Mouse (Mus musculus): ENCODE measurements around the gene Cap2. TPM values are rescaled to one million over a fixed set of nuclear protein-coding genes. Genes with fewer than 3 reads are reported as not detected.

Gene Cap2
- polyA plus RNA-seq, 1 experiment from 2014 or later = 18.3 TPM

DNA sequence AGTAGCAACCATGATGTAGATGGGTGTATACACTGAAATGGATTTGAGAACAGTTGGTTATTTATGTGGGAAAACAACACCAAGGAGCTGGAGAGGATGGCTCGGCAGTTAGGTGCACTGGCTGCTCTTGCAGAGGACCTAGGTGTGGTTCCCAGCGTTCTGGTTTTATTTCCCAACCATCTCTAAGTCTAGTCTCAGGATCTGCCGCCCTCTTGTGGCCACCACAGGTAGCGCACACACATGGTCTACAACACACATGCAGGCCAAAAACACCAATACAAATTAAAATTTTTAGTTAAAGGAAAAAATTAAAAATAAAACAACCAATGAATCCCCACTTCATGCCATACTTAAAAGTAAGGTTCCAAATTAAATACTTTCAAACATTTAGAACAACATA lies 140.7 kb downstream of the Cap2 start:
- Histone ChIP-seq H3K27me3 (ENCODE audit: control insufficient read depth, insufficient read depth, low read length) (no peaks in the 10 kb centered on the region), H3K4me1 (ENCODE audit: control insufficient read depth, insufficient read depth, low read length) (no peaks in the 10 kb centered on the region), H3K9me3 (replicated peaks; ENCODE audit: control insufficient read depth, low read length) (peaks cover 7% of the 10 kb centered on the region), H3K27ac (ENCODE audit: low read length) (no peak overlapping the region), H3K9ac (ENCODE audit: low read length) (no peak overlapping the region), H3K4me3 (replicated peaks; ENCODE audit: low read length) (no peak overlapping the region), H3K36me3 (ENCODE audit: control insufficient read depth, insufficient read depth, low read length) (peaks cover 3% of the 10 kb centered on the region; the same call in 1 of the 2 replicates), H3K4me2 (ENCODE audit: low read depth, low read length) (no peak overlapping the region)
- WGBS = 81% methylated on average over 4 of the region's 4 CpGs
- ATAC-seq (ENCODE audit: insufficient read depth, low FRiP score) = no peak

DNA sequence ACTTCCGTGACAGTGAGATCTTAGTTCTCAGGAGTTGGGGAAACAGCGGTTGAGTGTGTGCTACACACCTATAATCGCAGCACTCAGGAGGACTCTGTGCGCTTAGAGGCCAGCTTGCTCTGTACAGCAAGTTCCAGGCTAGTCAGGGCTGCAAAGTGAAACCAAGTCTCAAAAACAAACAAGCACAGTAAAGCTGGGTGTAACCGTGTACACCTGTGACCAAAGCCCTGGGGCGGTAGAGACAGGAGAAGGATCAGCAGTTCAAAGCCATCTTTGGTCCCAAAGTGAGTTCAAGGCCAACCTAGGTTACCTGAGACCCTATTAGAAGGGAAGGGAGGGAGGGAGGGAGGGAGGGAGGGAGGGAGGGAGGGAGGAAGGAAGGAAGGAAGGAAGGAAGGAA lies 142.5 kb downstream of the Cap2 start:
- 76% methylated on average over 6 of the region's 6 CpGs for WGBS
- Histone ChIP-seq H3K36me3 (ENCODE audit: control insufficient read depth, insufficient read depth, low read length) (peaks cover 3% of the 10 kb centered on the region; the same call in 1 of the 2 replicates), H3K4me1 (ENCODE audit: control insufficient read depth, insufficient read depth, low read length) (no peaks in the 10 kb centered on the region), H3K27me3 (ENCODE audit: control insufficient read depth, insufficient read depth, low read length) (no peaks in the 10 kb centered on the region), H3K4me2 (ENCODE audit: low read depth, low read length) (no peak overlapping the region), H3K9me3 (replicated peaks; ENCODE audit: control insufficient read depth, low read length) (peaks cover 7% of the 10 kb centered on the region), H3K4me3 (replicated peaks; ENCODE audit: low read length) (no peak overlapping the region), H3K27ac (ENCODE audit: low read length) (no peak overlapping the region), H3K9ac (ENCODE audit: low read length) (no peak overlapping the region)
- no peak for ATAC-seq (ENCODE audit: insufficient read depth, low FRiP score)

DNA sequence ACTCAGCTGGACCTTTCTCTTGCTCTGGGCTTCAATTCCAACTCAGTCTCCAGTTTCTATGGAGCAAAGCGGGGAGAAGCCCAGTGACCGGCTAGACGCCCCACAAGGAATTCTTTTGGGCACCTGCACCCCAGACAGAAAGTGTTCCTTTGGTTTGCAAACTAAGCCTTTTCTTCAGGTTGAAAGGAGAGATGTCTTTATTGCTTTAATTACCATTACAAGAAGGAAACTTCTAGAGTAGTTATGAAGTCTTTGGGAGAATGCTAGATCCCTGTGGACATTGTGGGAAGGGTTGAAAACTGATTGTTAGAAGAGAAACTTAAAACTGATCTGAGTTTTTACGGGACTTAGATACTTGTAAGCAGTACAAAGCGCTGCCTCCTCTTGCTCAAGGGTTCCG lies 143.8 kb downstream of the Cap2 start:
- no peak overlapping the region for H3K4me3 ChIP-seq (replicated peaks; ENCODE audit: low read length)
- WGBS = 78% methylated on average over 6 of the region's 6 CpGs
- no peak overlapping the region for H3K9ac ChIP-seq (ENCODE audit: low read length)
- ATAC-seq (ENCODE audit: insufficient read depth, low FRiP score) = no peak
- peaks cover 3% of the 10 kb centered on the region; the same call in 1 of the 2 replicates for H3K36me3 ChIP-seq (ENCODE audit: control insufficient read depth, insufficient read depth, low read length)
- peaks cover 7% of the 10 kb centered on the region for H3K9me3 ChIP-seq (replicated peaks; ENCODE audit: control insufficient read depth, low read length)
- H3K27me3 ChIP-seq (ENCODE audit: control insufficient read depth, insufficient read depth, low read length) = no peaks in the 10 kb centered on the region
- no peak overlapping the region for H3K4me2 ChIP-seq (ENCODE audit: low read depth, low read length)
- no peaks in the 10 kb centered on the region for H3K4me1 ChIP-seq (ENCODE audit: control insufficient read depth, insufficient read depth, low read length)
- H3K27ac ChIP-seq (ENCODE audit: low read length) = no peak overlapping the region

DNA sequence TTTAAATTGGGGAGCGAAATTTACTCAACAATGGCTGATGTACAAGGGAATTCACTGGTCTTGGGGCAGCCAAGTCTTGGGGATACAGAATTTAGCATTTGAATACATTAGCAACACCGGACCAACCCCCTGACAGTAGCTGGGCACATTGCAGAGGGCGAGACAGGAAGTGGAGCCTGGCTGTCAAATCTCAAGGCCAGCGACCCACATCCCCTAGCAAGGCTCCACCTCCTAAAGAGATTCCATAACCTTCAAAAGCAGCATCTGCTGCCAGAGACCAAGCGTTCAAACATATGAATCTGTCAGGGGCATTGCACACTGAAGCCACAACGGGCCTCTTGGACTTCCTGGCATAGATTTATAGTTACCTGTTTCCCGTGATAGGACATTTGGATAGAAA lies 150.2 kb downstream of the Cap2 start:
- Histone ChIP-seq H3K4me3 (replicated peaks; ENCODE audit: low read length) (no peak overlapping the region), H3K27ac (ENCODE audit: low read length) (no peak overlapping the region), H3K27me3 (ENCODE audit: control insufficient read depth, insufficient read depth, low read length) (no peaks in the 10 kb centered on the region), H3K9ac (ENCODE audit: low read length) (no peak overlapping the region), H3K4me2 (ENCODE audit: low read depth, low read length) (no peak overlapping the region), H3K9me3 (replicated peaks; ENCODE audit: control insufficient read depth, low read length) (no peaks in the 10 kb centered on the region), H3K36me3 (ENCODE audit: control insufficient read depth, insufficient read depth, low read length) (no peaks in the 10 kb centered on the region), H3K4me1 (ENCODE audit: control insufficient read depth, insufficient read depth, low read length) (peaks cover 2% of the 10 kb centered on the region; the same call in 1 of the 2 replicates)
- ATAC-seq (ENCODE audit: insufficient read depth, low FRiP score) = no peak
- WGBS = 84% methylated on average over 7 of the region's 7 CpGs

DNA sequence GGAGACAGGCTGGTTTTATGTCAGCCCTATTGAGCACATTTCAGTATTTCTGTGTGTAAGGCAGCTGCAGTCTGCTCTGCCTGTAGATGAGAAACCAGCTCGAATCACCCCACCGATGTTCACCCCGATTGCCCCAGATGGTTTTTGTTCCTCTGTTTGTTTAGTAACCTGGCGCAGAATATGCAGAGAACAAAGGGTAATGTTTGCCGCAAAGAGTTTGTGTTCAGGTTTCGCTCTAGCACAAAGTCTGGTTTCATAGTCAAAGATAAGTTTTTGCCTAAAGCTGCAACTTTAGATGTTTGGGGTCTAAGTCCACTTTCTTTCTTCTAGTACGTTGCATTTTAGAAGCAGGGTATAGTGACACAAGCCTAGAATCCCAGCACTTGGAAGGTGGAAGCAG lies 151.0 kb downstream of the Cap2 start:
- H3K9me3 ChIP-seq (replicated peaks; ENCODE audit: control insufficient read depth, low read length) = no peaks in the 10 kb centered on the region
- H3K4me3 ChIP-seq (replicated peaks; ENCODE audit: low read length) = no peak overlapping the region
- H3K4me1 ChIP-seq (ENCODE audit: control insufficient read depth, insufficient read depth, low read length) = peaks cover 2% of the 10 kb centered on the region; the same call in 1 of the 2 replicates
- no peaks in the 10 kb centered on the region for H3K36me3 ChIP-seq (ENCODE audit: control insufficient read depth, insufficient read depth, low read length)
- no peak for ATAC-seq (ENCODE audit: insufficient read depth, low FRiP score)
- H3K4me2 ChIP-seq (ENCODE audit: low read depth, low read length) = no peak overlapping the region
- H3K27ac ChIP-seq (ENCODE audit: low read length) = no peak overlapping the region
- no peak overlapping the region for H3K9ac ChIP-seq (ENCODE audit: low read length)
- 64% methylated on average over 7 of the region's 7 CpGs for WGBS
- no peaks in the 10 kb centered on the region for H3K27me3 ChIP-seq (ENCODE audit: control insufficient read depth, insufficient read depth, low read length)

DNA sequence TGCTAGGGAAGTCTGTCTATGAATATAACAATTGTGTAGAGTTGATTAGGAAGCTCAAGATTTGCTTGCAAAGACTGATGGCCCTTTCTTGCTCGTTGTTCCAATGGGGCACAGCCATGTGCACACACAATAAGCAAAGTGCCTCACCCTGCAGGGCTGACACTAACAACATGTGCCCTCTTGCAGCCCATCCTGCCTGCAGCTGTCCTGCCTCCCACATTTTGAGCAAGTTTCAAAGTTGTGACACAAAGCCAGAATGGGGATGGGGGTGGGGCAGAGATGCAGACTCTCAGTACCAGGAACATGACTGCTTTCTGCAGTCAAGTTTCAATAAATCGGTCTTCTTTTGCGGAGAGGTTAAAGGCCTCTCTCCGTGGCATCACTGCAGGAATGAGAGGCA lies 152.0 kb downstream of the Cap2 start:
- no peak overlapping the region for H3K27ac ChIP-seq (ENCODE audit: low read length)
- no peaks in the 10 kb centered on the region for H3K27me3 ChIP-seq (ENCODE audit: control insufficient read depth, insufficient read depth, low read length)
- H3K4me2 ChIP-seq (ENCODE audit: low read depth, low read length) = no peak overlapping the region
- no peaks in the 10 kb centered on the region for H3K36me3 ChIP-seq (ENCODE audit: control insufficient read depth, insufficient read depth, low read length)
- H3K9me3 ChIP-seq (replicated peaks; ENCODE audit: control insufficient read depth, low read length) = no peaks in the 10 kb centered on the region
- H3K4me3 ChIP-seq (replicated peaks; ENCODE audit: low read length) = no peak overlapping the region
- H3K4me1 ChIP-seq (ENCODE audit: control insufficient read depth, insufficient read depth, low read length) = peaks cover 2% of the 10 kb centered on the region; the same call in 1 of the 2 replicates
- no peak overlapping the region for H3K9ac ChIP-seq (ENCODE audit: low read length)
- ATAC-seq (ENCODE audit: insufficient read depth, low FRiP score) = no peak
- WGBS = 73% methylated on average over 4 of the region's 4 CpGs

DNA sequence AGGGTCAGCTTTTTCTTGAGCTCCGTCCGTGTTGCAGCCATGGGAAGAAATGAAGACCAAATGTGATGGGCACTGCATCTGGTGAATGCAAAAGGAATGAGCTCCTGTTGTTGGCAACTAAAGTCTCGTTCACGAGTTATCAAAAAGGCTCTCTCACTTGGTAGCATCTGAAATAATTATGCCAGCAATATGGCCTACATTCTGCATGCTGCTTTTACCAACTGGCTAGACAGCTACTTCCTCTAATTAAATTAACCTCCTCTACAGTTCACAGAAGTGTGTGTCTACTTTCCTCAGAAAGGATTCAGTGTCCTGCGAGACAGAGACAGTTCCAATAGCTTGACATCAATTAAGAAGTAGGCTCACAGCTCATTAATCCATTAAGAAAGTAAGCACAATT lies 152.9 kb downstream of the Cap2 start:
- H3K27ac ChIP-seq (ENCODE audit: low read length) = no peak overlapping the region
- 87% methylated on average over 5 of the region's 5 CpGs for WGBS
- peaks cover 2% of the 10 kb centered on the region; the same call in 1 of the 2 replicates for H3K4me1 ChIP-seq (ENCODE audit: control insufficient read depth, insufficient read depth, low read length)
- no peaks in the 10 kb centered on the region for H3K27me3 ChIP-seq (ENCODE audit: control insufficient read depth, insufficient read depth, low read length)
- no peak for ATAC-seq (ENCODE audit: insufficient read depth, low FRiP score)
- no peaks in the 10 kb centered on the region for H3K36me3 ChIP-seq (ENCODE audit: control insufficient read depth, insufficient read depth, low read length)
- no peak overlapping the region for H3K4me2 ChIP-seq (ENCODE audit: low read depth, low read length)
- no peak overlapping the region for H3K9ac ChIP-seq (ENCODE audit: low read length)
- H3K4me3 ChIP-seq (replicated peaks; ENCODE audit: low read length) = no peak overlapping the region
- H3K9me3 ChIP-seq (replicated peaks; ENCODE audit: control insufficient read depth, low read length) = no peaks in the 10 kb centered on the region

DNA sequence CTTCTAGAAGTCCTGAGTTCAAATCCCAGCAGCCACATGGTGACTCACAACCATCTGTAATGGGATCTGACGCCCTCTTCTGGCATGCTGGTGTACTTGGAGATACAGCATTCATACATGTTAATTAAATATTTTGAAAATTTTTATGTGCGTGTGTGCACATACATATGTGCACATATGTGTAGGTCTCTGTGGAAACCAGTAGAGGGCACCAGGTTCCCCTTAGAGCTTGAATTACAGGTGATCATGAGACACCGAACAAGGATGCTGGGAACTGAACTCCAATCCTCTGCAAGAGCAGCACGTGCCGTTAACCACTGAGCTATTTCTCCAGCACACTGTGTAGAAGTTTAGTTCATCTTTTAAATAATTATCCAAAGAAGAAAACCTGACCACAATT lies 157.6 kb downstream of the Cap2 start:
- Histone ChIP-seq H3K36me3 (ENCODE audit: control insufficient read depth, insufficient read depth, low read length) (no peaks in the 10 kb centered on the region), H3K4me1 (ENCODE audit: control insufficient read depth, insufficient read depth, low read length) (no peaks in the 10 kb centered on the region), H3K27me3 (ENCODE audit: control insufficient read depth, insufficient read depth, low read length) (no peaks in the 10 kb centered on the region), H3K4me3 (replicated peaks; ENCODE audit: low read length) (no peak overlapping the region), H3K4me2 (ENCODE audit: low read depth, low read length) (no peak overlapping the region), H3K9me3 (replicated peaks; ENCODE audit: control insufficient read depth, low read length) (no peaks in the 10 kb centered on the region), H3K27ac (ENCODE audit: low read length) (no peak overlapping the region), H3K9ac (ENCODE audit: low read length) (no peak overlapping the region)
- WGBS = 88% methylated on average over 5 of the region's 5 CpGs
- ATAC-seq (ENCODE audit: insufficient read depth, low FRiP score) = no peak

DNA sequence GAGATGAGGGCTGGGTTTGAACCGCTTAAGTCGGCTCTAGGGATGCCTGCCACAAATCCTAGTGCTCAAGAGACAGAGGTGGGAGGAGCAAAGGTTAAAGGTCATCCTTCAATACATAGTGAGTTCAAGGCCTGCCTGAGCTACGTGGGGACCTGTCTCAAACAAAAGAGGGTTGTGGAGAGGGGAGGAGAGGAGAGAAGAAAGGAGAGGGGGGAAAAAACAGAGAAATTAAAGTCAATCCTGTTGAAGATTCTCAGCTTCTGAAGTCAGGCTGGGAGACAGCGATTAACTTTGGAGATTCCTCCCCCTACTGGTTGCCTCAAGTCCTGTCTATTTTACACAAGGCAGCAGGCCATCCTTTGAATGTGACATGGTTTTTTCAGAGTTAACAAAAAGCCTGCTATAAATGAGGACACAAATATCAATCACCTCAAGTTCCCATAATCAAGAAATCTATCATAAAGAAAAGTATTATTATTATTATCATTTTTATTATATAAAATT lies 161.9 kb downstream of the Cap2 start:
- Histone ChIP-seq H3K9ac (ENCODE audit: low read length) (no peak overlapping the region), H3K4me3 (replicated peaks; ENCODE audit: low read length) (no peak overlapping the region), H3K4me1 (ENCODE audit: control insufficient read depth, insufficient read depth, low read length) (no peaks in the 10 kb centered on the region), H3K27me3 (ENCODE audit: control insufficient read depth, insufficient read depth, low read length) (no peaks in the 10 kb centered on the region), H3K27ac (ENCODE audit: low read length) (no peak overlapping the region), H3K36me3 (ENCODE audit: control insufficient read depth, insufficient read depth, low read length) (no peaks in the 10 kb centered on the region), H3K9me3 (replicated peaks; ENCODE audit: control insufficient read depth, low read length) (no peaks in the 10 kb centered on the region), H3K4me2 (ENCODE audit: low read depth, low read length) (no peak overlapping the region)
- 37% methylated on average over 4 of the region's 4 CpGs for WGBS
- no peak for ATAC-seq (ENCODE audit: insufficient read depth, low FRiP score)

Measured in stomach, embryonic 16.5 days (tissue).